Mouse (Mus musculus) CD4-positive, CD25-positive, alpha-beta regulatory T cell, adult 4 months (primary cell): ENCODE measurements around the gene Olig3. TPM values are rescaled to one million over a fixed set of nuclear protein-coding genes. Genes with fewer than 3 reads are reported as not detected.
A peak's percentile ranks its signal among the peaks of the same experiment; 100 is the strongest.

Source experiments
- ATAC-seq: one replicate; pipeline ENCODE4 v1.8.0; 2017
- polyA plus RNA-seq, 2 experiments: library from polyadenylated mRNA; unstranded; fragments of 100-300 nt; shearing (Covaris generic); gene quantifications; one replicate each; pipeline ENCODE4 v1.2.1; 2017

Olig3 gene
- polyA plus RNA-seq: not detected

- peak; percentile 68 for ATAC-seq
These were observed at the start of gene Olig3 for GRCm38 (mm10) chr10:19356071-19356583. Gene Olig3, plus strand, starts transcription at chr10:19356533.

GRCm38 (mm10) chr10:19309681-19310395 lies 46.5 kb upstream of the Olig3 start:
- ATAC-seq: no peak

- no peak for ATAC-seq
These were observed 45.9 kb upstream of the Olig3 start for GRCm38 (mm10) chr10:19310471-19310870.

GRCm38 (mm10) chr10:19317962-19318812 lies 38.1 kb upstream of the Olig3 start:
- ATAC-seq: no peak

- peak; percentile 97 for ATAC-seq
These were observed 34.6 kb upstream of the Olig3 start for GRCm38 (mm10) chr10:19321781-19322180.

DNA sequence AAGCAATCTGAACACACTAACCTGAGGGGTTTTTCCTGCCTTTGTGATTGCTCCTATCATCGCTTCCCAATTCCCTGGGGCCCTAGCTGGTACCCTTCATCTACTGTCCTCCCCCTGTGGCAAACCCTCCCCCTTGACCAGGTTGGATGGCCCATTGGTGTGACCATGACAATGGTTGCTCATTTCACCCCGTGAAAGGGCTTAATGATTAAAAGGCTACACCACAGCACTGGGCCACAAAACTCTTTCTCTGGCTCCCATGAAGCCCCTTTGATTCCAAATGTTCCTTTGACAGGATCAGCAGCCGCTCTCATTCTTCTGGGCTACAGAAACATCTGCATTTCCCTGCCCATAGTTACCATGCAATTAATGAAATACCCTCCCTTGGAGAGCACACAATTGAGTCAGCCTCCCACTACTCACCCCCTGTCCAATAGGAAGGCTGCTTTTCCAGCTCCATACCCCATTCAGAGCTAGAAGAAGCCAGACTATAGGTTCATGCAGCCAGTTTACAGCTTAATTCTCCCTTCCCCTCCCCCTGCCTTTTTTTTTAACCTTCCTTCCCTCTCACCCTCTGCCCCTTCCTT lies 27.0 kb upstream of the Olig3 start:
- ATAC-seq: no peak

GRCm38 (mm10) chr10:19333425-19333824 lies 22.9 kb upstream of the Olig3 start:
- peak; percentile 88 for ATAC-seq

GRCm38 (mm10) chr10:19338695-19339630 lies 17.4 kb upstream of the Olig3 start:
- ATAC-seq: no peak

DNA sequence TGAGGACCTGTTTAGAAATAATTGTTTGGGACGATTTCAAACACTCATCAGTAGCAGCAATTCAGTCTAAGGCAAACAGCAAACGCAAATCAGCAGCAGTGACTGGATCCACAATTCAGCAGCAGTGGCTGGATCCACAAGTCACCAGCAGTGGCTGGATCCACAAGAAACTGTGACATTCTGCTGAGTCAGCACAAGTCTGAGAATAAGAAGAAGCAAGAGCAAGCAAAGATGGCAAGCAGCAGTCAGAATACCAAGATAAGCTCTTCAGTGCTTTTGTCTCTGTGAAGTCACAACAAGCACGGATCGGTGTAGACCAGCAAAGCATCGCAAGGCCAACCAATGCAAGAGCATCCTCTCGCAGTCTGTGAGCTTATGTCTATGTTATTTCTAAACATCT lies 12.3 kb upstream of the Olig3 start:
- no peak for ATAC-seq

DNA sequence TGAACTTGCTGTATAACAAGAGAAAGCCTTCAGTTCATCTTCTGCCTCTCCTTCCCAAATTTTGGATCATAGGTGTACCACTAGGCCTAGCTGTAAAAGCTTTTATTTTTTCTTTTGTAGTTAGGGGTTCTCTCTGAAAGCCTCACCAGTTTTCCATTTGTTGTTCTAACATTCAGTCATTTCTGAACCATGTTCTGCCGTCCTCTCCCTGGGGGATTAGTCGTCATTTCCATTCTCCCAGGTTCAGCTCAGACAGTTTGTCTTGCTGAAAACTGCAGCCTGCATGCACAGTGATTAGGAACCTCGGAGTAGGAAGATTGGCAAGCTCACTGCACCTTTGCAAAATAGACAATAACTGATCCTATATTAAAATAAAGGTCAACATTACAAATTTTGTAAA lies 7.0 kb upstream of the Olig3 start:
- ATAC-seq: no peak

DNA sequence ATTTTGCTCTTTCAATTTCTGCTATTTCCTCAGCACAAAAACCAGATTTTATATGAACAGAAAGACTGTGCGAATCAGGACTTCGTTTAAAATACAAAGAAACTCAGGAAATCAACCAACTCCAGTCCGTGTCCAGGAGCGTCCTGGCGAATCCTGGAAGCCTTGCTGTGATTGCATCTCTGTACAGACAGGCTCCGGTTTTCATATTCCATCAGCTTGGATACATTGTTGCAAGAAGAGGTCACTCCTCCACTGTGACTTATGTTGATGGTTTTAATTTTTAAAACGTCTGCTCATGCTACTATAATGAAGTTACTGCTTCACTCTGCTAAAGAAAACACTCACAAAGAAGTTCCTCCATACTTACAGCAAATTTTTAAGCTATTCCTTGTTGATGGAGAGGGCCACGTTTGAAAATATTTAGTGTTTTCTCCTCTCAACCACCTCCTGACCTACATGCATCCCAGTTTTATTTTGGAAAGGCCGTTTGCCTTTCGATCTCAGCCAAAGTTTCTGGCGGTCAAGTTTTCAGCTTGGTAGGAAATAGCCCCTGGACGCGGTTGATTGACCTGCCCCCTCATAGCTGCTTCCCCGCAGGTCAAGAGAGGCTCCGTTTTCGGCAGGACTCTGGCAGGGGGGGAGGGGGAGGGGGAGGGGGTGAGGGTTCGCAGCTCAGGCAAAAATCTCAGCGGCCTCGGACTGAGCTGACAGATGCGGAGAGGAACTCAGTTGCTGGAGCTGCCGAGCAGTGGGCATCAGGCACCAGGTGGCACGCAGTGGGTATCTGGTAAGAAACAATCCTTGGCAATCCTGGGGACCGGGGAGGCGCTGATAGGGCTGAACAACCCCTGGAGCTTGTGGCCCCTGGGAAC lies 4.1 kb upstream of the Olig3 start:
- no peak for ATAC-seq

DNA sequence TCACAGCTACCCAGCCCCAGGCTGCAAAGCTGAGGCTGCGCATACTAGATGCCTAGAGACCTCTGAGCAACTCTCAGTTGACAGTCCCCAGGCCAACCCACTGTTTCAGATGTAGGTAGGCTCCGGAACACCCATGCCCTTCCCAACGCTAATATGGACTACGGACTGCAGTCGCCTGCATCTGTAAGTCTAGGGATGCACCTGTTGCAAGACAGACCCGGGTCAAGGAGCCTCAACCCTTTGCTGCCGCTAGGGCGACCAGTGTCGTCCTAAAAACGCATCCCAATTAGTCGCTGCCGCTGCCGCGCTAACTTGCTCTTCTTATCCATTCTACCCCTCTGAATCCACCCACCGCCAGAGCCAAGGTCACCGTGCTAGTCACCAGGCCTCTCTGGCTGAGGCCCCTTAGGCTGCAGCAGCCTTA lies 3.4 kb upstream of the Olig3 start:
- ATAC-seq: peak; percentile 29

- ATAC-seq: no peak
These were observed 2.7 kb upstream of the Olig3 start for GRCm38 (mm10) chr10:19353631-19354030.

DNA sequence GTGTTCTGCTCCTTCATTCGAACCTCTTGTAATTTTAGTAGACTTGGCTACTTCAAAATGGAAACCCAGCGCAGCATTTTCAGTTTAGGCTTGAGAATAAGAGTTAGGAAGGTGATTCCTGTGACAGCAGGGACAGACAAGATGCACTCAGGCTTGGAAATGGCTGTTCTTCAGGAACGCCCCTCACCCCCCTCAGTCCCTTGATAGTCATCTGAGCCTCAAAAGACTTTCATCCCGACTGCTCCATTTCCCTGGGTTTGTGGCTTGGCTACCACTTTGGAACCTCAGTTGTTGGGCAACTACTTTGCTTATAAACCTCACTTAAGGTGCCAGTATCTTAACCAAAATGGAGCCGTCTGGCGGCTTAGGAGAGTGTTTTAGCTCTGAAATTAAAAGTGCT lies 2.2 kb upstream of the Olig3 start:
- ATAC-seq: no peak

DNA sequence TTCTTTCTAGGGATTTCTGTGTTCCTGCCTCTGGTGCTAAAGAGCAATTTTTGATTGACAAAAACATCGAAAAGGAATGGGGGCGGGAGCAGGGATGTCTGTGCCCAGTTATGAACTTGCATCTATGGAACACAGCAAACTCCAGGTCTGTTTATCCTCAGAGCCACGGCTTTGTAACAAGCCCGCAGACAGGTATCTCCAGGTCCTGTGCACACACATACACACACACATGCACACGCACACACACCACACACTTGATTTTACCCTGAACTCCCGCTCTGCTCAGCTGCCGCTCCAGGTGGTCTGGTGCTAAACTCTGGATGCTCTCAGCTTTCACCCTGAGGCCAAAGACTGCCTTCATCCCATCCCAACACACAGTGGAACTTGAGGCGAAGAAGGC lies 1.3 kb upstream of the Olig3 start:
- ATAC-seq: no peak

DNA sequence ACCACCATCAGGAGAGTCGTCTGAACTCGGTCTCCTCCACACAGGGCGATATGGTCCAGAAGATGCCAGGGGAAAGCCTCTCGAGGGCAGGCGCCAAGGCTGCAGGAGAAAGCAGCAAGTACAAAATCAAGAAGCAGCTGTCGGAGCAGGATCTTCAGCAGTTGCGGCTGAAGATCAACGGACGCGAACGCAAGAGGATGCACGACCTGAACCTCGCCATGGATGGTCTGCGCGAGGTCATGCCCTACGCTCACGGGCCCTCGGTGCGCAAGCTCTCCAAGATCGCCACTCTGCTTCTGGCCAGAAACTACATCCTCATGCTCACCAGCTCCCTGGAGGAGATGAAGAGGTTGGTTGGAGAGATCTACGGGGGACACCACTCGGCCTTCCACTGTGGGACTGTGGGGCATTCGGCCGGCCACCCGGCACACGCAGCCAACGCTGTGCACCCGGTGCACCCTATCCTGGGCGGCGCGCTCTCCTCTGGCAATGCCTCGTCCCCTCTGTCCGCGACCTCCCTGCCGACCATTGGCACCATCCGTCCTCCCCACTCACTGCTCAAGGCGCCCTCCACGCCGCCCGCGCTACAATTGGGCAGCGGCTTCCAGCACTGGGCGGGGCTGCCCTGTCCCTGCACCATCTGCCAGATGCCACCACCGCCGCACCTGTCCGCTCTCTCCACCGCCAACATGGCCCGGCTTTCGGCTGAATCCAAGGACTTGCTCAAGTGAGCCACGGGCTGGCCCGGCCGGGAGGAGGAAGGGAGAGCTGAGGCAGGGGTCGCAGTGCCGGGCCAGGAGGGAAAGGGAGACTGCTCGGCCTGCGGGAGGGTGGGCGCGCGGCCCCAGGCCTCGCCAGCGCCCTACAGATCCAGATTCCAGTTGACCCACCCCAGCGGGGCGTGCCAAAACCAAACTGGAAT lies 648 bp downstream of the Olig3 start:
- peak; percentile 18 for ATAC-seq

DNA sequence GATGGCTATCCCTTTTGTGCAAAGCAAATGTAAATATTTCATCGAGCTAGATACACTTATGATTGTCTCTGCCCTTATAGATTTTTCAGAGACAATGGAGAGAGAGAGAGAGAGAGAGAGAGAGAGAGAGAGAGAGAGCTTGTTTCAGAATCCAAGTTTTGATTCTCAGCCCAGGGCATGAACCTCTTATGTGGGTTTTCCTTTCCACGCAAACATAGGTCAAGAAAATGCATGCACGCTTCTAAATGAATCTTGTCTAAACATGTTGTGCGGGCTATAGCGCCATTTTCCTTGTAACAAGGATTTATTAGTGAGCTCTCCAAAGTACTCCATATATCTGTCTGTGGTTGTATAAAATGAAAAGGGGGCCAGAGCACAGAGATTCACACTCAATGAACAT lies 1.5 kb downstream of the Olig3 start:
- no peak for ATAC-seq

- ATAC-seq: no peak
These were observed 4.3 kb downstream of the Olig3 start for GRCm38 (mm10) chr10:19360446-19361300.
